Mouse (Mus musculus): Measurements from ENCODE around the gene Tubb1.

The Tubb1 gene

DNA sequence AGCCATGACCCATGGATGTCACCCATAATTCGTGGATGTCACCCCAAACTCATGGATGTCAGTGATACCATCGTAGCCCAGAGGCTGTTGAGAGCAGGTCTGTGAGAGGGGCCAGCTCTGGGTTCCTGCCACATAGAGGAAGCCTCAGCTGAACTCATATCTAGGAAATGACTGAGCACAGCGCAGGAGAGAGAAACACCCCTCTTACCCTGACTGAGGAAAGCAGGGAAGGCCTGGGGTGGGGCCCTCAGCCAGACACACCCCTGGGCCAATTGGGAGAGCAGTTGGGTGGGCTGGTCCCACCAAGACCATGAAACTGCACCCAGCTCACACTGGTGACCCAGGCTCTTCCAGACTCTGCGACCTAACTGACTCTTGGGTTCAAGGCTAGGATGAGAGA lies at the start of gene Tubb1:
TSS of gene Tubb1 (plus strand) at position 343 of the 400 bp plus-strand sequence.
- no peak for ATAC-seq (ENCODE audit: low TSS enrichment)

DNA sequence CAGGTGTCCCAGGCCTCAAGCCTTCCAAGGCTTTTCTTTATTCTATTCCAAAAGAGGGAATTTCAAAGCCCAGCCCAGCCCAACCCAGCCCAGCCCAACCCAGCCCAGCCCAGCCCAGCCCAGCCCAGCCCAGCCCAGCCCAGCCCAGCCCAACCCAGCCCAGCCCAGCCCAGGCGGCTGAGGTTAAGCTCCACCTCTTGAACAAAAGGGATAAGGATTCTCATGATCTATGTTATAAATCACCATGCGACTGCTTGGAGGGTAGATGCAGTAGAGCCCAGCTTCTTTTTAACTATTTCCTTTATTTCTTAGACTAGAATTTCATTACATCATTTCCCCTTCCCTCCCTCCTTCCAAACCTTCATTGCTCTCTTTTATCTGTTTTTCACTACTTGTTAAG lies 40.3 kb upstream of the Tubb1 start:
- no peak for ATAC-seq (ENCODE audit: low TSS enrichment)

DNA sequence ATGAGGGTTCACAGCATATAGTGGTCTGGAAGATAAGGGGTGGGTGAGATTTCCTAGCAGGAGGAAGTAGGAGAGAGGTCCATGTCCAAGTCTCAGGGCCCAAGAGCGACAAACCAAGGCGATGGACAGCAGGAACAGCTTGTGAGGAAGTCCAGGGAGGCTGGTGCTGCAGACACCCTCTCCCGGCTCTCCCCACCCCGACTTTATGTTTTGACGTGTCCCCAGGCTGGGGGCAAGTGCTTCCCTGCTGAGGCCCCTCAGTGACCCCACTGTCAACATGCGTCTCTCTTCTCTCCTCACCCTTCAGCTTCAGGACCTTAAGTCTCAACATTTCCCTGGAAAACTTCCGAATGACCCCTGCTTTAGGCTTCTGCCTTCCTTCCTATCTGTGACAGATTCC lies 37.4 kb upstream of the Tubb1 start:
- no peak for ATAC-seq (ENCODE audit: low TSS enrichment)

DNA sequence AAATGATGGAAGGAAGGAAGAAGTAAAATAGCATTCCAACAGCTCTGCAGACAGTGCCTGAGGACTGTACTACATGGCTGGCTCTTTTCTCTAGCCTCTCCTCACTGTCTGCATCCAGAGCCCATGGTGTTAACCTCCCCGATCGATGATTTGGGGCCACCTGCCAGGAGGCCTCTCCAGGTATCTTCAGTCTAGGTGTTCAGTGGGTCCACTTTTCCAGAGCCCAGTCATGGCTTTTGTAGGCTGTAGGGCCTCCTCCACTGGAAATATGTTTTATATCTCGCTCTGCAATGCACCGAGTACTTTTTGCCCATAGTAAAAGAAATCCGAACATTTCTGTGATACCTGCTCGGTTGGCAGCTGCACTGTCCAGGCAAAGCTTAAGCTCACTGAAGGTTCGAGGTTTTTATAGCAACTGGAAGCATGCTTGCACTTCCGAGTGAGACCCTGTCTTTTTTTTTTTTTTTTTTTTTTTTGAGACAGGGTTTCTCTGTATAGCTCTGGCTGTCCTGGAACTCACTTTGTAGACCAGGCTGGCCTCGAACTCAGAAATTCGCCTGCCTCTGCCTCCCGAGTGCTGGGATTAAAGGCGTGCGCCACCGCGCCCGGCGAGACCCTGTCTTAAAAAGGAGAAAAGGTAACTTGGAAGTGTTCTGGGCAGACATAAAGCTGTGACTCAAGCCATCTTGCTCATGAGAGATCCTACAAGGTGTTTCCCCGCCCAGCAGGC lies 35.3 kb upstream of the Tubb1 start:
- ATAC-seq (ENCODE audit: low TSS enrichment): no peak

DNA sequence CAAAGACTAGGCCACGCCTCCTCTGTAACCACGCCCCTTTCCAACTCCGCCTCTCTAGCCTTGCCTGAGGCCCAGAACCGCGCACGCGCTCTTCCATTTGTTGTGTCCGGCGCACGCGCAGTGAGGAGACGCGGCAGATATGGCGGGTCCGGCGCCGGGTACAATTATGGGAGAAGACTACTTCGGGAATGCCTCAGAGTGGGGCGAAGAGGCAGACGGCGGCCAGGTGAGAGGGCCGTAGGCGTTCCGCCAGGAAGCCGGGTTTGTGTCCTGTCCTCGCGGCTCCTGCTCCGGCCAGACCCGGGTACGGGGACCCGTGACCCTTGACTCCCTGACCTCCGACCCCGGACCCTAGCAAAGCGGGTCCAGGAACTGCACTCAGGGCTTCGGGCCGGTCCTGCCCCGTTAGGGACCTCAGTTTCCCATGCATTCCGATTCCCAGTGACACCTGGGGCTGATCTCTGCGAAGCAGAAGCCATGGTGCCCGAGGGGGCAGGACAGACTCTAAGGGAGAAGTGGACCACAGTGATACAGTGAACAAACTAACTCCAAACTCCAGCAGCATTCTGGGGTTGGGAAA lies 34.7 kb upstream of the Tubb1 start, which contains the start of gene Nelfcd:
TSS of gene Nelfcd (plus strand) at position 74 of the 580 bp plus-strand sequence.
- ATAC-seq (ENCODE audit: low TSS enrichment): peak; percentile 100

DNA sequence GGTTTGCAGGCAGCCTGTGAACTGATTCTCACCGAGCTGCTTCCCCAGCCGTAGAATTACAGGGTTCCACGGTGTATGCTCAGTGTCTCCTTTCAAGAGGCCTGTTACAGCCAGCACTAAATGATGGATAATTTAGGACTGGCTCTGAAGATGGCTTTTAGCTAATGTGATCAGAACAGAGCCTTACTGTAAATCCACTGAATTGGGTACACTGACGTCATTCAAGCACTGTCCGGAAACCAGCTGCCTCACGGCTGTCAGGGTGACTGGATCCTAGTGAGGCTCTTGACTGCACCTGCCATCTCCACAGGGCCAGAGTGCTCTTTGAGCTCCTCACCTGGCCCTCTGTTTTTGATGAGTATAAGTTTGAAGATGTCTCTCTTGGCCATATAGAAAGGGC lies 29.4 kb upstream of the Tubb1 start:
- ATAC-seq (ENCODE audit: low TSS enrichment): peak; percentile 67; the same call in 1 of the 2 replicates

DNA sequence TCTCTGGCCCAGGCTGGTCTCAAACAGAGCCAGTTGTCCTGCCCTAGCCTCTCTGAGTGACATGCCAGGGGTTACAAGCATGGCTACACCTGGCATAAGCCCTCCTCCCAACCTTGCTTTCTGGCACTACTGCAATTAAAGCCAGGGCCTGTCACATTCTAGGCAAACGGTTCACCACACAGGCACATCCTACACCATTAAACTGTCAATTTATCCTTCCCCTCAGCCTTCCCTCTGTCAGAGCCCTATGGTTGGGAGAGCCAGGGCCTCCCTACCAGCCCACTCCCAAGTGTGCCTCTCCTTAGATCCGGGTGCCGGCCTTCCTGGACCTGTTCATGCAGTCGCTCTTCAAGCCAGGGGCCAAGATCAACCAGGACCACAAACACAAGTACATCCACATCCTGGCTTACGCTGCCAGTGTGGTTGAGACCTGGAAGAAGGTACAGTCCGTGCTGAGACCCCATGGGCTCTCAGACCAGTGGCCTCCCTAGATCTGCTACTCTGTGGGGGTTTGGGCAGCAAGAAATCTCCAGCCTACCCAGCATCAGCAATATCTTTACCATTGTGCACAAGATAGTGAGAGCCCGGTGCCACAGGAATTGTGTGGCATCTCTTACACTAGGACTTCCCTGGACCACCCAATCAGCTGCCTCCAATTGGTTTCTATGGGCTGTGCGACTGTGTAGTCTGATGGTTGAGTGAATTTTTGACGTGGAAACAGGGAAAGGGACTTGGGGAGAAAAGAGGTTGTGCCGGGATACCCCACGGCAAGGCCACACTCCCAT lies 26.0 kb upstream of the Tubb1 start:
- ATAC-seq (ENCODE audit: low TSS enrichment): no peak

DNA sequence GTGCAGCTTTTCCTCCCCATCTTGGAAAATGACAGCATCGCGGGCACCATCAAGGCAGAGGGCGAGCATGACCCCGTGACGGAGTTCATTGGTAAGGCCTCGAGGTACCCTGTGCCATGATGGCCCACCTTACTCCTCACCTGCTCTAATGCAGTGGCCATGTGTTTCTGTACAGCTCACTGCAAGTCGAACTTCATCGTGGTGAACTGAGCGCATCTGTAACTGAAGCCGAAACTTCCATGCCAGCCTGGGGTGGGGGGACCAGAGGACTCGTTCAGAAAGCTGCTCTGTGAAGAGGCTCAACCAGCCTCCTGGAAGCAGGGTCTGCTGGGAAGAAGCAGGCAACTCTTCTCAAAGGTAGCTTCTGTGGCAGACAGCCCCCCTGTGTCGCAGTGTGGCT lies 23.6 kb upstream of the Tubb1 start:
- no peak for ATAC-seq (ENCODE audit: low TSS enrichment)

DNA sequence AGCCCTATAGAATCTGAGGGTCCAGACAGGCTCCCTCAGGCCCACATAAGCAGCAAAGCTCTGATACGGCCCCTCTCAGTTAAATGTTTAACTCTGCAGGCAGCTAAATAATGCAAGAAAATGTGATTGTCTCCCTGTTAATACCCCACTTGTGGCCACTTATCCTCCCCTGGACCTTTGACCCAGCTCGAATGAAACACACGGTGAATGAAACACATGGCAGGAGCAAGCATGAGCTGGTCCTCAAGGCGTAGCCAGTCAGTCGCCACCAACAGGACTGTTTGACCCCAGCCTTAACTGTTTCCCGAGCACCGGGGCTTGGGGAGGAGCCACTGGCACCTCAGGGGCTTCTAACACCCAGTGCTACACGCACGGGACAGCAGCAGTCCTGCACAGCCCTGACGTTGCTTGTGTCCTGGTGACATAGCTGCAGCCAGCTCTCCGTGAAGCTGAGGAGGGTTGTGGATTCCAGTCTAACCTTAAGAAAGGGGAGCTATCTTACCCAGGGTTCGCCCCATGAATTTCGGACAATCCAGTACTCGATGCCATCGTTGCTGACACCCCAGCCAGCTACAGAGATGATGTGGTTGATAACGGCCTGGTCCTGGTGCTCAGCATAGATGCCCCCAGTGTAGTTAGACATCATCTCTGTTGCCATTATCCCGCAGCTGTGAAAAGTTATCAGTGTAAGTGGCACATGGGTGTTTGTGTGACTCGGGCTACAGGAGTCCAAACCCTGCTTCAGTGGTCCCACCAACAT lies 22.2 kb upstream of the Tubb1 start:
- no peak for ATAC-seq (ENCODE audit: low TSS enrichment)

DNA sequence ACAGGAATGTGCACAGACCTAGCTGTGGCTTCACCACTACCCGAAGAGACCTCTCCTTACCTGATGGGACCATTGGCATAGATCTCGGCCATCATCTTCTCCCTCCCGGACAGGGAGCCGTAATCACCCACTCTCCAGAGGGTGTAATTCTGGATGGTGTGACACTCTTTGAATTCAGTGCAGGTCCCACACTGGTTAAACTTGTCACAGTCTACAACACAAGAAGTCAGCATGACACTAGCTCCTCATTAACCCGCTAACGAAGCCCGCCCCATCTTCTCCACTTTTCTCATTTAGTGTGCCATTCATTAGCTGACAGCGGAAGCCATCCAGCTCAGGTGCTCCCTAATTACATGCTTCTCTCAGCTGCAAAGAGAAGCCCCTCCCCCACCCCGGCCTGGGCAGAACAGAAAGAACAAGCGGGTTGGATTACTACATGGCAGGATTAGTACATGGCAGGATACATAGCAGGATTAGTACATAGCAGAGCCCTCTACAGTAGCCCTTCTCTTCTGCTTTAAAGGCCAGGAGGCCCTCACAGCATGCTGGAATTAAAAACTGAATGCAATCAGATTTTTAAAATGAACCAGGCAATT lies 21.4 kb upstream of the Tubb1 start:
- no peak for ATAC-seq (ENCODE audit: low TSS enrichment)

DNA sequence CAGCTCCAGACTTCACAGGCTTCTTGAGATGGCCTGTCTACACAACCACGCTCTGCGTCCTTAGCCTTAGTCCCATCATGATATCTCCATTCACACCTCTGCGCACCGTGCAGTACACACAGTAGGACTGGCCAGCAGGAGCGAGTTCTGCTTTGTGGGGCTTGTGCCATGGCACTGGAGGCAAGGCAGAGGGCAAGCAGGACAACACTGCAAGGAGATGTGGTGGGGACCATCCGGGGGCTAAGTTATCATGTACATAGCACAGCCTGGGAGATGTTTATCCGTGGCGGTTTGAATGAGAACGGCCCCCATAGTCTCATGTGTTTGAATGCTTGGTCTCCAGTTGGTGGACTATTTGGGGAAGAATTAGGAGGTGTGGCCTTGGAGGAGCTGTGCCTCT lies 15.6 kb upstream of the Tubb1 start:
- no peak for ATAC-seq (ENCODE audit: low TSS enrichment)

DNA sequence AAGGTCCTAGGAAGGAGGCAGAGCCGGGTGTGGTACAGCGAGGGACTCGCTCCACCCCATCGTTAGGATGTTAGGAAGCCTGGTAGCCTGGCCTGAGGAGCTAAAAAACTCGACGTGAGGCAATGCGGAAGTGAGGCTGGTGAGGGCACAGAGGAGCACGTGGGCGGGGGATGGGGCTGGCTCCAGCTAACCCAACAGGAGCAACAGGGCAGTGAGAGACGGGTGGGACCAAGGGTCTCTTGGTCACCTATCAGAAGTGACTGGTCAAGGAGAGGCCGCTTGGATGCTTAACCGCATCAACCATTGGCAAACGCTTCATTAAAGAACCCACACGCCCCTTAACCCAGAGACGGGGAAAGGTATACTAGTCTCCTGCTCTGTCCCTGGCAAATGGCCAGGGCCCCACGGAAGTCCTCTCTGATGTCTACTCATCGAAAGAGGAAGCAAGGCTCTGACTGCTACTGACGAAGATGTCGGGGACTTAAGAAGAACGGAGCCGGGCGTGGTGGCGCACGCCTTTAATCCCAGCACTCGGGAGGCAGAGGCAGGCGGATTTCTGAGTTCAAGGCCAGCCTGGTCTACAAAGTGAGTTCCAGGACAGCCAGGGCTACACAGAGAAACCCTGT lies 14.3 kb upstream of the Tubb1 start:
- no peak for ATAC-seq (ENCODE audit: low TSS enrichment)

DNA sequence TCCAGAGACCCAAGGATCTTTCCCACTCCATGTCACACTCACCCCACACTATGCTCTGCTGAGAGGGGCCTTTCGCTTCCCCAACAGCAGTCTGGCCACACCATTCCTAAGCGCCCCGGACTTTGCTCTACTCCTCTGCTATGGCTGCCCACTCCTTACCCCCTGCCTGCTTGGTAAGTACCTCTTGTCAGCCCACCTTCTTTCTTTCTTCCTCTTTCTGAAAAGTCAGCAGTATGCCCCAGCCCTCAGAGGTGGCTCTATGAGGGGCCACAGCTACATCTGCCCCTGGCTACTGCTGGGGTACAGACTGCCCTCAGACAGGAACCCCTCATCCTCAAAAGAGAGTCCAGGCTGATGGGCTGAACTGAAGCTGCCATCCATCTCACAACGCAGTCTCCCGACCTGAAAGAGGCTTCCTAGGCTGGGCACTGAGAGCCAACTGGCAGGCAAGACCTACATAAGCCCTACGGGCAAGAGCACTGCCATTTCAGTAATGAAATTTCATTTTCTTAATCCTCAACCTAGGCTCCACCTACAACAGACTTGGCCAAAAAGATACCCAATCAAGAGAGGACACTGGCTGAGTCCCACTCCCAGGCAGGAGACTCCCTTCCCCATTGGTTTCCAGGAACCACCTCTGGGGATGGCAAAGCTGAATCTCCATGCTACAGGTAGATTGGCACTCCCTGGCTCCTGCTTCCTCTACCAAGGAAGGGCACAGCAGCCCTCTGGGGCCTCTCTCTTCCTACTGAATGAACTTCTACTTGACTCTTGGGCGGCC lies 13.4 kb upstream of the Tubb1 start:
- no peak for ATAC-seq (ENCODE audit: low TSS enrichment)

DNA sequence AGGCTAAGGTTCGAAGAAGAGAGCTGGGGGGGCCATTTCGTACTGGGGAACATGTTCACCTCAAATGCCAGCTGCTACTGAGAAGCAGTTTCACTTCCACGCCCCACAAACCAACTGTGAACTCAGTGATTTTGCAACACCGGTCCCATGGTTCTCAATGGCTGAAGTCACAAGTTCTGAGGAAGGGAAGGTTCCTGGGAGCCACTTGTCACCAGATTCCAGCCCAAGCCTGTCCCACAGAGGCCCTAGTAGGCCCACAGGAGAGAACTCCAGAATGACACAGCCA lies 12.9 kb upstream of the Tubb1 start:
- ATAC-seq (ENCODE audit: low TSS enrichment): no peak

DNA sequence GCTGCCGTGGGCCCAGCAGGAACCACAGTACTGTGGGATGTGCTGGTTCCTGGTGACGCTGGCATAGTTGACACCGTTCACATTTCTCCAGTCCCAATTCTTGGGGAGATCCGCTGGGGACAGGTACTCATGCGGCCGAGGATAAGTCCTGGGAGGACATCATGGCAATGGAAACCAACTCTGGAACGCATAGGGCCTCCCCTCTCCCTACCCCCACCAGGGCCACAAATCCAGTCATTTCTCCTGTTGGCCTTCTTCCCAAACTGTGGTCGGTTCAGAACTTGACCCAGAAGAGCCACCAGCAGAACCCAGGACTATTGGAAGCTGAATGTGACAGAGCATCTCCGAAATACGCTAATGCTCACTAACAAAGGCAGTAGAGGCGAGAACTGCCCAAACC lies 12.3 kb upstream of the Tubb1 start:
- no peak for ATAC-seq (ENCODE audit: low TSS enrichment)

DNA sequence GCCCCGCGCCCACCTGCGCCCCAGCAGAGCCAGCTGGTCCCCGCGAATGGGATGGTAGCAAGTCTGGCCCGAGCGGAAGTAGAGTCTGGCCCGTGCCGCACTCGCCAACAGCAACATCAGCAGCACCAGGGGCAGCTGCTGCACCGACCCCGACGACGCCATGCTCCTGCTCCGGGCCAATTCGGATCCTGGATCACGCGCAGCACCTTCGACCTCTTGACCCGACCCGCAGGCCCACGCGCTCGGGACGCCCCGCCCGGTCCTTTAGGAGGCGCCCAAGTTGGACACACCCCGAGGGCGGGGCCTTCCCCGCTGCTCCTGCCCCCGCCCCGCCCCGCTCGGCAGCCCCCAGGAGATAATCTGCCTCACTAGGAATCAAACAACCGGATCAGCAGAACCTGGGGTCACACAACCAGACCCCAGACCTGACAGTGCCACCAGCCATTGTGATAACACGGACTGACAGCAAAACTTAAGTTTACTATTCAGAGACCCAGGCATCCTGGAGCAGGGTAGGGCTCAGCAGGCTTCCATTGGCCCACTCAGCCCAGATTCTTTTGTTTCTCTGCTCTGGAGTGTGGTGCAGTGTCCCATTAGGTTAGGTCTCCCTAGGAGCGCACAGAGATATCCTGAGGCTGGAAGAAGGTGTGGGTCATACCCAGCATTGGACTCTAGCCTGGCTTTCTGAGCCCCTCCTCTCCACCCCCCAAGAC lies 11.6 kb upstream of the Tubb1 start, which contains the start of gene Ctsz:
TSS of gene Ctsz (minus strand) at position 303 of the 713 bp plus-strand sequence.
- ATAC-seq (ENCODE audit: low TSS enrichment): peak; percentile 76

DNA sequence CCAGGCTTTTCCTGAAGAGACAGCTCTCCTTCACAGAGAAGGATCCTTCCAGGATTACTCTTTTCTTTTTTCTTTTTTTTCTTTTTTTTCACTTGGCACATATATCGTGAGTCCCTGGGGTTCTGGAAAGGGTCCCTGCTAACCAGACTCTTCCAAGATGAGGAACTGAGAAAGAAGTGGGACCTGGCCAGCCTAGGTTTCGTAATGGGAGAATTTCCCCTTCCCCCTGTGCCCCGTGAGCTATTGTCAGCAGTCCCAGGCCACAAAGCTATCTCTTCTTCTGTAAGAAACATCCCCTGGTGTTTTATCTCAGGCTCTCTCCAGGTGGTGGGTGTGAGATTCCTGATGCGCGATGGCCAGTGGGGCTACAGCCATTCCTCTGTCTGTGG lies 11.1 kb upstream of the Tubb1 start:
- ATAC-seq (ENCODE audit: low TSS enrichment): no peak

DNA sequence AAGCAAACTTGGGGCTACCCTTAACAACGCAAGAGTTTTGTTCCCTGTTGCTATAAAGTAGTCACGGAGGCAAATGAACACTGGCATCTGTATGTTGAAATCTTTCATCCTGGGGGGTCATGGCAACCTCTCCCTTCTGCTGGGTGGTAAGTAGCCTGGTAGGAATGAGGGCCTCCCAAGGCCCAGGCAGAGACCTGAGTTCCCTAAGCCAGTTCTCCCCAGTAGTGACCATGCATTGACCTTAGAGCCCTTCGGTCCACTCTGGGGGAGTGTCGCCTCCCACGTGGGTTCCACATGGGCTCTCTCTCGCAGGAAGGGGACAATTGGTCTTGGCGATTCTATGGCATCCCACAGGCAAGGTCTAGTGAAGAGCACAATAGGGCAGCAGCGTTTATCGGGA lies 10.5 kb upstream of the Tubb1 start:
- ATAC-seq (ENCODE audit: low TSS enrichment): no peak

DNA sequence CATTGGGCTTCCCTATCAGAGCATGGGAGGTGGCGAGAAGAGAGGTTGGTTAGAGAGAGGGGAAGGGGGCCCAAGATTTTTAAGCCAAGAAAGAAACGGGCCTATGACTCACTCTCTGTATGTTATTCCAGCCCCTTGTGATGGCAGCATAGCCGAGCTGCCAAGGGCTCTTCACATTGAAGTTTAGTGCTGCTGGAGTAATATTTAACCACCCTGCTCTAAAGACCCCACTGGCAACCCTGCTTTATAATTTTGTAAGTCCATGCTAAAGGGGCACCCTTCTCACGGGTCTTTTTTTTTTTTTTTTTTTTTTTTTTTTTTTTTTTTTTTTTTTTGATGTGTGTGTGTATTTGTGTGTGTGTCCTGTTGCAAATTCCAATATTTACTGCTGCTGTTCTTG lies 8.6 kb upstream of the Tubb1 start:
- ATAC-seq (ENCODE audit: low TSS enrichment): no peak

DNA sequence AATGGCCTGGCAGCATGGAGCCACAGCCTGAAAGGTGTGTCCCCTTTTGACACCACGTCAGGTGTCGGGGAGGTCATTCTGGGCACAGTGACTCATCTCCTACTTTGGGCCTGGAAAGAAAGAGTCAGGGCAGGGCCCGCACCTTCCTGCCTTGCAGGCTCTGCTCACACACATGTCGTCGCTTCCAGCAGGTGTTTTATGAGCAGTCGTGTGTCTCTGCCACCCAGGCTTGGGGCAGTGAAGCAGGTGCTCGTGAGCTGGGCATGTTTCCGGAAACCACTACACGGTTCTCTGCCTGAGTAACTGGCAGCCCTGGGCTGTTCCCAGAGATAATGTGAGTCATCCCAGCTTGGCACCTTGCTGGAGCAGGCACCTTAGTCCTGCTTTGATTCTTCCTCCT lies 8.0 kb upstream of the Tubb1 start:
- ATAC-seq (ENCODE audit: low TSS enrichment): no peak
